Mouse (Mus musculus): Measurements from ENCODE around the gene Slc1a7.

The Slc1a7 gene

GRCm38 (mm10) chr4:107971162-107971561, 3.0 kb downstream of the Slc1a7 start:
- DNase-seq: no peak

- DNase-seq: no peak
These were observed 6.4 kb downstream of the Slc1a7 start for GRCm38 (mm10) chr4:107974527-107974926.

- no peak for DNase-seq
These were observed 6.9 kb downstream of the Slc1a7 start for GRCm38 (mm10) chr4:107975004-107975403.

- DNase-seq: peak in 1 of 2 experiments; percentile 72
These were observed 9.5 kb downstream of the Slc1a7 start for GRCm38 (mm10) chr4:107977593-107977992.

GRCm38 (mm10) chr4:107979530-107979929, 11.4 kb downstream of the Slc1a7 start:
- DNase-seq: peak; percentile 85 to 87

- DNase-seq: peak; percentile 55 to 57
These were observed 12.0 kb downstream of the Slc1a7 start for GRCm38 (mm10) chr4:107980002-107980600.

- DNase-seq: no peak
These were observed 15.6 kb downstream of the Slc1a7 start for GRCm38 (mm10) chr4:107983717-107984116.

- DNase-seq: peak in 1 of 2 experiments; percentile 66
These were observed 16.3 kb downstream of the Slc1a7 start for GRCm38 (mm10) chr4:107984282-107984981.

- DNase-seq: no peak
These were observed 17.7 kb downstream of the Slc1a7 start for GRCm38 (mm10) chr4:107985812-107986211.

- DNase-seq: peak in 1 of 2 experiments; percentile 52
These were observed 18.4 kb downstream of the Slc1a7 start for GRCm38 (mm10) chr4:107986386-107987168.

GRCm38 (mm10) chr4:107988931-107989330, 20.8 kb downstream of the Slc1a7 start:
- DNase-seq: no peak

GRCm38 (mm10) chr4:107990818-107991217, 22.7 kb downstream of the Slc1a7 start:
- DNase-seq: peak; percentile 65 to 80

GRCm38 (mm10) chr4:107991879-107992278, 23.7 kb downstream of the Slc1a7 start:
- no peak for DNase-seq

- DNase-seq: no peak
These were observed 26.9 kb downstream of the Slc1a7 start for GRCm38 (mm10) chr4:107995011-107995410.

- peak in 1 of 2 experiments; percentile 19 for DNase-seq
These were observed 27.6 kb downstream of the Slc1a7 start for GRCm38 (mm10) chr4:107995727-107996126.

GRCm38 (mm10) chr4:107996418-107996986, 28.4 kb downstream of the Slc1a7 start:
- no peak for DNase-seq

GRCm38 (mm10) chr4:107998641-107999332, 30.7 kb downstream of the Slc1a7 start:
- DNase-seq: peak; percentile 63 to 66

- no peak for DNase-seq
These were observed 31.2 kb downstream of the Slc1a7 start for GRCm38 (mm10) chr4:107999380-107999779.

GRCm38 (mm10) chr4:108005328-108005727, 37.2 kb downstream of the Slc1a7 start:
- DNase-seq: no peak

- peak in 1 of 2 experiments; percentile 51 for DNase-seq
These were observed 39.5 kb downstream of the Slc1a7 start for GRCm38 (mm10) chr4:108007532-108008103.

- peak in 1 of 2 experiments; percentile 52 for DNase-seq
These were observed 40.4 kb downstream of the Slc1a7 start for GRCm38 (mm10) chr4:108008541-108008940.

- DNase-seq: no peak
These were observed 46.3 kb downstream of the Slc1a7 start for GRCm38 (mm10) chr4:108014466-108014865.
